Mouse (Mus musculus) frontal cortex, postnatal 14 days (tissue): ENCODE measurements around the gene Gm10428.

Source experiments
- DNase-seq, 2 experiments: peaks; one replicate each; pipeline ENCODE4 v3.0.0; 2022; ENCODE audit warnings: low spot score in 2 of 2

The Gm10428 gene

DNA sequence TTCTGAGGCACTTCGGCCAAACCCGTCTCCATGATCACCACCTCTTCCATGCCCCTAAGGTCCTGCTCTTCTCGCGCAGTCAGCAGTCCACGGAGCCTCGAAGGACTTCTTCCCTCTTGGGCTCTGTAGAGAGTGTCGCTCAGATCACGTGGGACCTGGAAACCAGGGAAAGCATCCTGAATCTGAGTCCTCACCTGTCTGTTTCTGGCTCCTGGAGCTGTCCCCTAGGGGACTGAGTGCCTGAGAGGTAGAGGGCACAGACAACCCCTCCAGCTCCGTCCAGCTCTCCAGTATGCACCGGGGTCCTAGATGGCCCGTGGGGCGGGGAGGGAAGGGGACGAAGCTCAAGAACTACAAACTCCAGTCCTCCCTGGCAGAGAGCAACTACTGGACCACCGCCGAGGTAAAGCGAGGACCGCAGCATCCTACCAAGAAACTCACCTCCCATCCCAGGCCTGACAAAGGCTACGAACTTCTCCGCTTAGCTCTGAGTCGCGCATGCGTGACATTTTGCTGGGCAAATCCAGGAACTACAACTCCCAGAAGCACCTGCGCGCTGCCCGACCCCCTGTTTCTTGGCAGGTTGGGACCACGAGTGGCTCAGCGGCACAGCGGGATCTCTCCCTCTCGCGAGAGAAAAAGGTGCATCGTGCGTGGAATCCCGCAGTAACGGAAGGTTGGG lies 36.2 kb downstream of the Gm10428 start, which contains the start of gene Zfp286:
Gene Zfp286, minus strand, starts transcription at position 528 of the 682 bp plus-strand sequence.
- DNase-seq: peak; percentile 88 to 91

DNA sequence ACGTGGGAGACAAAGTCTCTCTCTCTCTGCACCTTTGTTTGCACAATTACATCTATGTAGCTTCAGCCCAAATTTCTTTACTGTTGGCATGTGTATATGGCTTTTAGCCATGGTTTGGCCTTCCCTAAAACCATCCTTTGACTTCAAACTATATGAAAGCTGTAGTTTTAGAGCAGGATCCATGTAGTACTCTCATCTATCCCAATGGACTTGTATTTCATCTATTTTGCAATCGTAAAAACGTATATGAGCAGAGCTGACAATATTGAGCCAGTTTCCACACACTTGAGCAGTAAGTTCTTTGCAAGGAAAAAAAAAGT lies 36.7 kb downstream of the Gm10428 start:
- no peak for DNase-seq
